Mouse (Mus musculus) heart, embryonic 13.5 days (tissue): ENCODE data around the gene Olfr1368. TPM values are rescaled to one million over a fixed set of nuclear protein-coding genes. Genes with fewer than 3 reads are reported as not detected.
"Not testable (repeated sequence)": the region's sequence is repeated elsewhere in the genome, so short reads cannot be mapped to it uniquely, and the experiment has no call there.

Experiments used
- ATAC-seq: fragments of 200-750 bp; cut with Nextera tagmentation; 2 replicates; pipeline ENCODE4 v1.8.0; 2017; ENCODE audit warnings: moderate TSS enrichment; ENCODE audit not compliant: insufficient number of reproducible peaks, low FRiP score, low TSS enrichment; ENCODE audit errors: extremely low read depth
- H3K27ac ChIP-seq: fragments of 300-500 bp; sonication (generic); replicated peaks from 2 replicates; pipeline ENCODE4 v1.5.1; 2015; ENCODE audit warnings: moderate library complexity, mild to moderate bottlenecking, inconsistent platforms
- H3K27me3 ChIP-seq: fragments of 300-500 bp; sonication (generic); replicated peaks from 2 replicates; pipeline ENCODE4 v1.6.1; 2015; ENCODE audit warnings: mild to moderate bottlenecking, inconsistent platforms
- H3K36me3 ChIP-seq: fragments of 300-500 bp; sonication (generic); 2 replicates; pipeline ENCODE4 v1.6.1; 2015; ENCODE audit warnings: mild to moderate bottlenecking, inconsistent platforms
- H3K4me1 ChIP-seq: fragments of 300-500 bp; sonication (generic); 2 replicates; pipeline ENCODE4 v1.6.1; 2015; ENCODE audit warnings: inconsistent platforms
- H3K4me2 ChIP-seq: fragments of 300-500 bp; sonication (generic); 2 replicates; pipeline ENCODE4 v1.6.1; 2015; ENCODE audit warnings: inconsistent platforms, mild to moderate bottlenecking, moderate library complexity
- H3K4me3 ChIP-seq: fragments of 300-500 bp; sonication (generic); 2 replicates; pipeline ENCODE4 v1.5.1; 2015; ENCODE audit warnings: moderate library complexity, mild to moderate bottlenecking, inconsistent platforms
- H3K9ac ChIP-seq: fragments of 300-500 bp; sonication (generic); 2 replicates; pipeline ENCODE4 v1.6.1; 2015; ENCODE audit warnings: inconsistent platforms, mild to moderate bottlenecking, moderate library complexity
- H3K9me3 ChIP-seq: fragments of 300-500 bp; sonication (generic); 2 replicates; pipeline ENCODE4 v1.6.1; 2016; ENCODE audit warnings: inconsistent platforms
- WGBS: fragments of 180-500 bp; shearing (Covaris S2); methylation state at CpG from one replicate; pipeline ENCODE4 v1.1.7; 2015; ENCODE audit warnings: mixed read lengths; 5-methylcytosine and 5-hydroxymethylcytosine counted together
- polyA plus RNA-seq: library from polyadenylated mRNA; unstranded; fragments of >200 nt; fragmentation: Nextera tagmentation; extraction: Ambion mirVana; gene quantifications from 2 replicates; pipeline ENCODE4 v1.2.1, GENCODE M21; 2015

Gene Olfr1368
- polyA plus RNA-seq, 1 experiment from 2014 or later: not detected

GRCm38 (mm10) chr13:21129339-21129738 is 16.3 kb downstream of the Olfr1368 start, which contains the start of gene Olfr263:
TSS of gene Olfr263 (plus strand) at chr13:21129639.
- not testable (repeated sequence) for H3K9me3 ChIP-seq, H3K4me2 ChIP-seq, H3K36me3 ChIP-seq, H3K27me3 ChIP-seq, ATAC-seq, H3K4me3 ChIP-seq, H3K4me1 ChIP-seq, H3K9ac ChIP-seq, H3K27ac ChIP-seq
- 71% methylated on average over 3 of the region's 3 CpGs for WGBS

- no peak overlapping the region for H3K9ac ChIP-seq
- 44% methylated on average over 4 of the region's 4 CpGs for WGBS
- no peak overlapping the region for H3K4me2 ChIP-seq
- H3K4me3 ChIP-seq: no peak overlapping the region
- H3K4me1 ChIP-seq: no peaks in the 10 kb centered on the region
- ATAC-seq: no peak
- H3K27ac ChIP-seq: no peak overlapping the region
- no peaks in the 10 kb centered on the region for H3K36me3 ChIP-seq
- no peaks in the 10 kb centered on the region for H3K9me3 ChIP-seq
- no peaks in the 10 kb centered on the region for H3K27me3 ChIP-seq
Observed at GRCm38 (mm10) chr13:21114121-21114520, 31.5 kb downstream of the Olfr1368 start.

- H3K4me3 ChIP-seq, H3K27me3 ChIP-seq, ATAC-seq, H3K27ac ChIP-seq, H3K9me3 ChIP-seq, H3K36me3 ChIP-seq, H3K4me1 ChIP-seq, H3K9ac ChIP-seq, H3K4me2 ChIP-seq: not testable (repeated sequence)
- WGBS: 74% methylated on average over 3 of the region's 3 CpGs
Observed at GRCm38 (mm10) chr13:21111183-21111582, 34.5 kb downstream of the Olfr1368 start, which contains the start of gene Olfr1369-ps1. TSS of gene Olfr1369-ps1 (plus strand) at chr13:21111483.

- Histone ChIP-seq H3K9me3 (no peaks in the 10 kb centered on the region), H3K9ac (no peak overlapping the region), H3K4me2 (no peak overlapping the region), H3K4me3 (no peak overlapping the region), H3K36me3 (no peaks in the 10 kb centered on the region), H3K4me1 (no peaks in the 10 kb centered on the region), H3K27ac (no peak overlapping the region), H3K27me3 (no peaks in the 10 kb centered on the region)
- 78% methylated on average over 6 of the region's 6 CpGs for WGBS
- ATAC-seq: no peak
Observed at GRCm38 (mm10) chr13:21110441-21110840, 35.2 kb downstream of the Olfr1368 start.

GRCm38 (mm10) chr13:21109759-21110158 is 35.9 kb downstream of the Olfr1368 start:
- 62% methylated on average over 3 of the region's 3 CpGs for WGBS
- H3K27me3 ChIP-seq: no peaks in the 10 kb centered on the region
- no peaks in the 10 kb centered on the region for H3K9me3 ChIP-seq
- H3K9ac ChIP-seq: no peak overlapping the region
- no peak overlapping the region for H3K4me3 ChIP-seq
- H3K4me1 ChIP-seq: no peaks in the 10 kb centered on the region
- no peak overlapping the region for H3K27ac ChIP-seq
- no peak overlapping the region for H3K4me2 ChIP-seq
- ATAC-seq: no peak
- no peaks in the 10 kb centered on the region for H3K36me3 ChIP-seq

Other genes with a start within 250 kb of the Olfr1368 start
- not detected in 2 replicates for gene Olfr1370, start 70.9 kb downstream of the Olfr1368 start, polyA plus RNA-seq
- gene Olfr1369-ps1, start 34.4 kb downstream of the Olfr1368 start, polyA plus RNA-seq: 0.04 TPM in 1 of 2 replicates, not detected in the other
- not detected in 2 replicates for gene Olfr263, start 16.2 kb downstream of the Olfr1368 start, polyA plus RNA-seq
- 80.3 and 83.4 TPM in 2 replicates for gene Trim27, start 33.6 kb upstream of the Olfr1368 start, polyA plus RNA-seq
- gene Gpx5, start 146.9 kb upstream of the Olfr1368 start, polyA plus RNA-seq: not detected in 2 replicates
- not detected in 2 replicates for gene Gpx6, start 166.3 kb upstream of the Olfr1368 start, polyA plus RNA-seq
- gene Olfr1367, start 201.0 kb upstream of the Olfr1368 start, polyA plus RNA-seq: not detected in 2 replicates
- 7.1 and 7.7 TPM in 2 replicates for gene Zscan12, start 217.0 kb upstream of the Olfr1368 start, polyA plus RNA-seq